Mouse (Mus musculus): ENCODE results near the gene Popdc3. TPM values are rescaled to one million over a fixed set of nuclear protein-coding genes. Genes with fewer than 3 reads are reported as not detected.

The Popdc3 gene
- polyA plus RNA-seq, 1 experiment from 2014 or later: 0.58 TPM

GRCm38 (mm10) chr10:45366987-45367705 lies 189.2 kb downstream of the Popdc3 start:
- Histone ChIP-seq H3K4me2 (replicated peaks; ENCODE audit: low read depth, low read length) (no peak overlapping the region), H3K9ac (replicated peaks; ENCODE audit: low read depth, low read length) (no peak overlapping the region), H3K4me3 (ENCODE audit: low read depth, low read length) (no peak overlapping the region), H3K4me1 (ENCODE audit: control insufficient read depth, insufficient read depth, low read length) (no peaks in the 10 kb centered on the region), H3K36me3 (ENCODE audit: control insufficient read depth, insufficient read depth, low read length) (no peaks in the 10 kb centered on the region; the same call in 1 of the 2 replicates), H3K27me3 (ENCODE audit: control insufficient read depth, insufficient read depth, low read length) (no peaks in the 10 kb centered on the region), H3K27ac (ENCODE audit: low read length) (no peak overlapping the region), H3K9me3 (ENCODE audit: control insufficient read depth, low read depth, low read length) (no peaks in the 10 kb centered on the region)
- 84% methylated on average over 17 of the region's 17 CpGs for WGBS
- ATAC-seq (ENCODE audit: insufficient number of reproducible peaks, insufficient read depth, low FRiP score, low read depth): no peak

Other genes with a start within 250 kb of the Popdc3 start
- gene Prep, start 110.9 kb upstream of the Popdc3 start, polyA plus RNA-seq (2014; fragmentation: Nextera tagmentation; extraction: Ambion mirVana): 18.7 and 19.8 TPM in 2 replicates
- 6.0 and 7.4 TPM in 2 replicates for gene Bves, start 157.7 kb downstream of the Popdc3 start, polyA plus RNA-seq (2014; fragmentation: Nextera tagmentation; extraction: Ambion mirVana)

Data from stomach, embryonic 14.5 days (tissue).